Mouse (Mus musculus): ENCODE results near the gene Sox10.
A peak's percentile ranks its signal among the peaks of the same experiment; 100 is the strongest.

Sox10 gene

GRCm38 (mm10) chr15:79123751-79124150, 41.3 kb downstream of the Sox10 start:
- no peak for DNase-seq (ENCODE audit: low read depth, low spot score)

- no peak for DNase-seq (ENCODE audit: low read depth, low spot score)
Observed at GRCm38 (mm10) chr15:79122546-79122945, 42.5 kb downstream of the Sox10 start.

GRCm38 (mm10) chr15:79122119-79122518, 42.9 kb downstream of the Sox10 start:
- no peak for DNase-seq (ENCODE audit: low read depth, low spot score)

GRCm38 (mm10) chr15:79119491-79119890, 45.5 kb downstream of the Sox10 start:
- DNase-seq (ENCODE audit: low read depth, low spot score) = no peak

- no peak for DNase-seq (ENCODE audit: low read depth, low spot score)
Observed at GRCm38 (mm10) chr15:79115276-79115675, 49.8 kb downstream of the Sox10 start.

- DNase-seq (ENCODE audit: low read depth, low spot score) = no peak
Observed at GRCm38 (mm10) chr15:79111774-79112173, 53.3 kb downstream of the Sox10 start.

- no peak for DNase-seq (ENCODE audit: low read depth, low spot score)
Observed at GRCm38 (mm10) chr15:79110528-79110927, 54.5 kb downstream of the Sox10 start.

- no peak for DNase-seq (ENCODE audit: low read depth, low spot score)
Observed at GRCm38 (mm10) chr15:79110031-79110430, 55.0 kb downstream of the Sox10 start.

- DNase-seq (ENCODE audit: low read depth, low spot score) = peak; percentile 37
Observed at GRCm38 (mm10) chr15:79109321-79109934, 55.6 kb downstream of the Sox10 start.

- peak; percentile 79 for DNase-seq (ENCODE audit: low read depth, low spot score)
Observed at GRCm38 (mm10) chr15:79108421-79109320, 56.4 kb downstream of the Sox10 start, which contains the start of gene Micall1. Gene Micall1 (plus strand): TSS chr15:79108898.

- DNase-seq (ENCODE audit: low read depth, low spot score) = peak; percentile 50
Observed at GRCm38 (mm10) chr15:79107966-79108365, 57.1 kb downstream of the Sox10 start.

GRCm38 (mm10) chr15:79105804-79106203, 59.2 kb downstream of the Sox10 start:
- DNase-seq (ENCODE audit: low read depth, low spot score) = no peak

All from brain, adult 2 months (tissue).